Mouse (Mus musculus) monocyte, adult 2 months (primary cell): ENCODE data around the gene Itgad.
"Not testable (repeated sequence)": the region's sequence is repeated elsewhere in the genome, so short reads cannot be mapped to it uniquely, and the experiment has no call there.

ENCODE experiments used
- DNase-seq, 2 experiments: peaks; one replicate each; pipeline ENCODE4 v3.0.0; 2022; ENCODE audit warnings: low spot score in 2 of 2, low read depth in 1 of 2

The Itgad gene

DNA sequence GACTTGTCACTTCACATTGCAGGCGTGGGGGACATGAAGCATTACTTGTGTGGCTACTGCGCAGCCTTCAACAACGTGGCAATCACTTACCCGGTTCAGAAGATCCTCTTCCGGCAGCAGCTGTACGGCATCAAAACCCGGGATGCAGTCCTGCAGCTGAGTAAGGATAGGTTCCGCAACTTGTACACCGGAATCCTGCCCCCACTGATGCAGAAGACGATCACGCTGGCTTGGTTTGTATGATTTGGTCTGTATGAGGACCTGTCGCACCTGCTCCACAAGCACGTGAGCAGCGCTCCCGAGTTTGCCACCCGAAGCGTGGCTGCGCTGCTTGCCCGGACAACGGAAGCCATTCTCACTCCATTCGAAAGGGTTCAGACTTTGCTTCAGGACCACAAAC, at the start of gene Itgad:
Gene Itgad, plus strand, starts transcription at position 301 of the 400 bp plus-strand sequence.
- DNase-seq: no peak

DNA sequence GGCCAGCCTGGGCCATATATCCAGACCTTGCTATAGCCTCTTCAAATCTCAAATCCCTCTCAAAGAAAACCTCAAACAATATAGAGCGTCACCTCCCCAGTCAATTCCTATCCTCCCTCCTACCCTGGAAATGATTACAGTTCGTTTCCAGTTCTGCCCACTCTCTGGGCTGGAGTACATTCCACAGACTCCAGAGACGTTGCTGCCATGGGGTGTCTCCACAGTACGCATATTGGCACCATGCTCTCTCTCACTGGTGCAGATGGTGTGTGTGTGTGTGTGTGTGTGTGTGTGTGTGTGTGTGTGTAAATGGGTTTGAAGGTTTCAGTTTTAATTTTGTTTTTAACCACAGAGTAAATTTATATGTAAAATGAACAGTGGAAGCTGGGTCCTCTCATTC, 48.9 kb upstream of the Itgad start:
- DNase-seq: peak in 1 of 2 experiments; percentile 0

DNA sequence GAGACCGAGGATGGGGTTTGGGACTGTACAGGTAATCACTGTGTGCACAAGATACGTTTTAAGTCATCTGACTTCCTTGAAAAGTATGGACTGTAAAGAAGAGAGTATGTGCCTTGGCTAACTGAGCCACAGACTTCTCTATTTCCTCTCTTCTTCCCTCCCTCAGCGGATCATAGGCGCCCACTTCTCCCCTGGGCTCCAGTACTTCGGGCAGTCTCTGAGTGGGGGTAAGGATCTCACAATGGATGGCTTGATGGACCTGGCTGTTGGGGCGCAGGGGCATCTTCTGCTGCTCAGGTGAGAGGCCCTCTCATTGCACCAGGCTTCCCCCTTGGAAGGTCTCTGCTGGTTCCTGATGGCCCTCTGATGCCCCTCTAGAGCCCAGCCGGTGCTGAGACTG, 46.7 kb upstream of the Itgad start:
- peak in 1 of 2 experiments; percentile 1 for DNase-seq

DNA sequence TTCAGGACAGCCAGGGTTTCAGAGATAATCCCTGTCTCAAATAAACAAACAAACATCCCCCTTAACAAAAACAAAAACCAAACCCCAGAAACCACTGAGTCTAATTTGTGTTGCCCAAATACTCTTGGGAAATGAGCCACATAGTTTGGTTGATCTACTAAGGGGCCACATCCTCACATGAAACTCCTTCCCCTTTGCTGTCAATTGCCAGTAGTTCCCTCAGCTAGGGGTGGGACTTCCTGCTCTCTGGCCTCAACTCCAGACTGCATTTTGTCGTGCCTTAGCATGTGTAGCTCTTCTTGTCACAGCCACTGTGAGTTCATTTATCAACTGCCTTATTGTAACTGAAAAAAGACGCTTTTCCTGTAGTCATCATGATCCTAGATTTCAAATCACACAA, 43.9 kb upstream of the Itgad start:
- peak in 1 of 2 experiments; percentile 1 for DNase-seq

DNA sequence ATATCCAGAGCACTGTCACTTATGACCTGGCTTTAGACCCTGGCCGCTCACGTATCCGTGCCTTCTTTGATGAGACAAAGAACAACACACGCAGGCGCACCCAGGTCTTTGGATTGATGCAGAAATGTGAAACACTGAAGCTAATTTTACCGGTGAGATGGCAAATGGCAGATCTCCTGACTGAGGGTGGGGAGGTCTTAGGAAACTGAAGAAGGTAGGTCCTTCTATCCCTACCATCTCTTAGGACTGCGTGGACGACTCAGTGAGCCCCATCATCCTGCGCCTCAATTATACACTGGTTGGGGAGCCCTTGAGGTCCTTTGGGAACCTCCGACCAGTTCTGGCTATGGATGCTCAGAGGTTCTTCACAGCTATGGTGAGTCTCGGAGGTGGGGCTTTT, 42.0 kb upstream of the Itgad start:
- DNase-seq: peak in 1 of 2 experiments; percentile 0

DNA sequence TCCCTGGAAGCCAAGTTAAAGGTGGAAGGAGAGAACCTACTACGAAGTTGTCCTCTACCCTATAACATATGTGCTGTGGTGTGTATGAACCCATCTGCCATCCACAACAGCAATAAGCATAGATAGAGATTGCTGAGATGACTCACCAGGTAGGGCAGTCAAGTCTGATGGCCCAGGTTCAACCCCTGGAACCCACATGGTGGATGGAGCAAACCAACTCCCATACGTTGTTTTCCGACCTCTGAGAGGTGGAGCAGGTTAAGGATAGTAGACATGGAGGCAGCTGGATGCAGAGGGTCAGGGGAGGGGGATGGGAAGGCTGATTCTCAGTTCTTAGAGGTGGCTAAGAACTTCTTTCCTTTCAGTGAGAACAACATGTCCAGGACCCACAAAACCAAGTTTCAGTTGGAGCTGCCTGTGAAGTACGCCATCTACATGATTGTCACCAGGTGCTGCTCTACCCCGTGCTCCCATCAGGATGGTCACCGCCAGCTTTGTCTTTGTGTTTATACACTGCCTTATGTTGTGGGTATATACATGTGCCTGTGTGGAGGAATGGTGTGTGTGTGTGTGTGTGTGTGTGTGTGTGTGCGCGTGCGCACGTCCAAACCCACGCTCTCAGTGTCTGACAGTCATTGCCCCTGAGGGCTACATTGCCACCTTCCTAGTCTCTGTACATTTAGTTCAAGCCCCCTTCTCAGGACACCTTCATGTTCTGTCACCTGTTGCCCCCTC, 39.6 kb upstream of the Itgad start:
- no peak for DNase-seq

DNA sequence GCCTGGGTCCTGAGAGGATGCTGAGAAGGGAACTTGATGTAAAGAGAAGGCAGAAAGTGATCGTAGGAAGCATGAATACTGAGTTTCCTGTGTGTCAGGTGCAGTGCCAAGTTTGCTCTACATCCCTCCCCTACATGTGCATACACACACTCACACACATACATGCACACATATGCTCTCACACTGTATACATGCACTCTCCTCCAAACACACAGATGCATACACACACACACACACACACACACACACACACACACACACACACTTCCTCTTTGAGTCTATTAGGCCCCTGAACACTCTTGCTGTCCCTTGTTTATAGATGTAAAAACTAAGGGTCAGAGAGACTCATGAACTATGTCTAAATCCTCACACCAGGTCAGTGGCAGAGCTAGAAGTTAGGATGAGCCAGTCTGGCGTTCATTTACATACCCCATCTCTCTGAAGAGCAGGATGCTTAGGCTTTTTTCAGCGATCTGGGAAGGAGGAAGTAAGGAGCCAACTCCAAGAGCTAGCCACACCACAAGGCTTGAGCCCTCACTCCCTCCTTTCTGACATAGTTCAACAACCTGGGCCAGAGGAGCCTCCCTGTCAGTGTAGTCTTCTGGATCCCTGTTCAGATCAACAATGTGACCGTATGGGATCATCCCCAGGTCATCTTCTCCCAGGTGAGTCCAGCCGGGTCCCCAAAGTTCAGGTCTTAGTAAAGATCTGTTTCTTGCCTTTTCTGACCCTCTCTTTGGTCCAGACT, 38.8 kb upstream of the Itgad start:
- peak in 1 of 2 experiments; percentile 4 for DNase-seq

DNA sequence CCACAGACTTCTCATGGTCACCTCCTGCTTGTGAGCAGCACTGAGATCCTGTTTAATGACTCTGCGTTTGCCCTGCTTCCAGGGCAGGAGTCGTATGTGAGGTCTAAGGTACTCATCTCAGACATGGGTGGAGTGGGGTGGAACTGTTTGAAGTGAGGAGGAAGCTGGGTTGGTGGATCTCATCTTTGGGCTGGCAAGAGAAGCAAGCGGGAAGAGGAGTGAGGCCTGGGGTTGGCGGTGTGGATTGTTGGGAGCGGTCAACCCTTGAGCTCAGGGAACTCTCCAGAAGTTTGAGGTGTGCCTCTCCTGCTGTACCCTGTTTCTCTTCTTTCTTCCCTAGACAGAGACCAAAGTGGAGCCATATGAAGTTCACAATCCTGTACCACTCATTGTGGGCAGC, 37.8 kb upstream of the Itgad start:
- DNase-seq: no peak

DNA sequence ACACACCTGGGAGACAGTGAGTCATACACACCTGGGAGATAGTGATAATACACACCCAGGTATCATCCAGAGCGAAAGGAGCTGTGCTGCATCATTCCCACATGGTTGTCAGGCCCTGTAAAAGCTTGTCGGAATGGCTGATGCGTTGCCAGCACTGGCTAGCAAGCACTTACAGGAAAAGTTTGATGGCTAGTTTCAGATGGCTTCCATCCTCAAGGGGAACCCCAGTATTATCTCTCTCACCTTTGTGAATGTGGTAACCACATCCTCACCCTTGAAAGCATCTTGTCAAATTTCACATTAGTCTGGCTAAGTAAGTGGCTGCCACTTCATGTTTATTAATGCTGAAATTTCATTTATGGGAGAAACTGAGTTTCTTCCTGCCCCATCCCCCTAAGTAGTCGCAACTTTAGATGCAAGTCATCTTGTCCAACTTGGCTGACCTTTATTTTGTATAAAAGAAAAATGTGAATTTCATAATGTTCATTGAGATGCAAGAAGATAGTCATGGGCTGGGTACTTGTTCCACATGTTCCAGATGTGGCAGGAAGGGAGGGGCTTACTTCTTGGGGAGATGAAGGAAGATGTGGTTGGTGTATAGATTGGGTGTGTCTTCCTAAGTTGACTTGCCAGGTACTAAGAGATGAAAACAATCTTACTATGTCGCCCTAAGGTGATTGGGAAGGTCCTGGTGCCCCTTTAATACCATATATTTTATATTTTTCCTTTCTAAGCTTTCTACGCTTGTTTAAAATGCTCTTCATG, 34.3 kb upstream of the Itgad start:
- DNase-seq: no peak

DNA sequence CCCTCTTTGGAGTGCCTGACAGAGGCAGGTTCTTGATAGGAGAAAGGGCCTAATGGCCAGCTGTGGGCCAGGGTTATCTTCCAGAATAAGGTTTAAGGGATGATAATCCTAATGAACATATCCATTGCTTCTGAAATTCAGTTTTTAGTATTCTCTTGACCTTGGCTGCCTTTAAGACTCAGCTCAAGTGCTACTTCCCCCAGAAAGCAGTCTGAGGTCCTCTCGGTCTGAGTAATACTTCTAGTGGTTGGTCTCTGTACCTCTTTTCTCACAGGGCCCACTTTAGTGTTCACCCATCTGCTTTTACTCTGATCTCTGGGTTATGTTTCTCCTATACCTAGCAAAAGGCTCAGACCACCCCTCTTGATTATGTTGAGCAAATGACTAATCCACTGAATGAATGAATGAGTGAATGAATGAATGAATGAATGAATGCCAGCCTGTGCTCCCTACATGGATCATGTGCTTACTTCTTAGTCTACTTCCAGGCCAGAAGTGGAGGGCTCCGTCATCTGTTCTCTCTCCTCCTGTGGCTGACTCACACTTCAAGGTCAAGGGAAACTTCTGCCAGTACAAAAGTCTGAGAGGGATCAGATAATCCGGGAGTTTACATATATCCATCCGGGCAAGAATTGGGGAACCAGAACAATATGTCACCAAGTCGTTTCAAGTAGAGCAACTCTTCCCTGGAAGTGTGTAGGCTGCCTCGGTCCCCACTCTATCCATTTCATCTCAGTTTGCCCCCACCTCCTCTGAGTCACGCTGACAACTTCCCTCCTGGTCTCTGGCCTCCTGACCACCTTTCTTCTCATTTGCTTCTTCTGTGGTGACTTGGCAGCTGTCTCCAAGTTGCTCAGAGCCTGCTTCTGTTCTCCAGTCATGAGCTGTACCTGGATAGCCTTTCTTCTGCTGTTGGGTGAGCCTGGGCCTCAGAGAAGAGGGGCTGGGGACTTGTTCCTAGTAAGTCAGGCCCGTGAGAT, 25.1 kb upstream of the Itgad start, which contains the start of gene Itgax:
Gene Itgax, plus strand, starts transcription at position 807 of the 980 bp plus-strand sequence.
- DNase-seq: peak in 1 of 2 experiments; percentile 33

DNA sequence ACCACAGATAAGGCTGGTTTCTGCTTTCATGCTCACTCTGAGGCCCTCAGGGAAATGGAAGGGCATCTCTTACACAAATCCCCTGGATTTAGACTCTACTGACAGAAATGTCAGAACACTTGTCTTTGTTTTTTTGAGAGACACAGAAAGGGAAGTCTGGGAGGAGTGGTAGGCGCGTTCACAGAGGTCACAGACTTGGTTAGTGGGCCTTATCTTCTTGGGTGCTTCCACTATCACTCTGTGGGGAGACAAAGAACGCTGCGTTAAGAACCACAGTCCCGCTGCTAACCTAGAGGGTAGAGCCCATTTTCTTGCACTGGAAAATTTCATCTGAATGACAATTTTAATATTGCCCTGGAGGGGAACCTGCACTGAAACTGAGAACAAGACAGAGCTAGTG, 22.0 kb upstream of the Itgad start:
- no peak for DNase-seq

DNA sequence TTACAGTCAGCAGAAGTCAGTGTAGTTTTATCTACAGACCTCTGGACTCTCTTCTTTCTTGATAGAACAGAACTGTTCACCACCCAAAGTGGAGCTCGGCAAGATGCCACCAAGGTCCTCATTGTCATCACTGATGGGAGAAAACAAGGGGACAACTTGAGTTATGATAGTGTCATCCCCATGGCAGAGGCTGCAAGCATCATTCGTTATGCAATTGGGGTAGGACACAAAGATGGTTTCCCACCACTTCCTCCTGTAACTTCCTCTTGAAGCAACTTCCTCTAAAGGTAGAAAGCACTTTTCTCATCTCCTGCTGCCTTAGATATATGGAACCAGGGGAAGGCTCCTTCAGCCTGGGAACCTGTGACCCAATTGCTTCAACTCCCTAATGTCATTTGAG, 20.6 kb upstream of the Itgad start:
- peak; percentile 33 to 43 for DNase-seq

DNA sequence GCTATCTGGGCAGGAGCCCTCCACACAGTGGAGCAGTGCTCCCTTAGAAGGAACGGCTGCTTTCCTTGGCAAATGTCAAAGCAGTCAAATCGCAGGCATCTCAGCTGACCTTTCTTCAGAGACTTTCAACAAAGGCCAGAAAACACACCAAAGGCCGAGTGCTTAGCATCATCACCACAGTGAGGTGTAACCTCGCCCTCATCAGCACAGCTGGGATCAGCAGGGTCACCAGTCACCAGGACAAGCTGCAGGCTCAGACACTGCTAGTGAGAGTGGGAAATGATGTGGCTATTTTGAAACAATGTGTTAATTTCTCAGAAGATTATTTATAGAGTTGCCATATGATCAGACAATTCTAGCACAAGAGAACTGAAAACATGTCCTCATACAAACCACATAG, 17.2 kb upstream of the Itgad start:
- DNase-seq: peak in 1 of 2 experiments; percentile 29

DNA sequence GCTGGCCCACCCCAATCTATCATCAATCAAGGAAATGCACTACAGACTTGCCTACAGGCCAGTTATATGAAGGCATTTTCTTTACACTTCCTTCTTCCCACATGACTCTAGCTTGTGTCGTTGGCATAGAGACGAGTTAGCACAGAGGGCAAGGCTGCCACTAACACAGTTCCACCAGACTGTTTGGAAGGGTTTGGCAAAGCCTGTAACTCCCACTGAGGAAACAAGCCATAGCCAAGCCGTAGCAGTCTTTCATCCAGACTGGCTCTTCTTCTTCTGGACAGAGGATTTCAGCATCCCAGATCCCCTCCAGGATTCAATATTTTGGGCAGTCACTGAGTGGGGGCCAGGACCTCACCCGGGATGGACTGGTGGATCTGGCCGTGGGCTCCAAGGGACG, 14.6 kb upstream of the Itgad start:
- no peak for DNase-seq

DNA sequence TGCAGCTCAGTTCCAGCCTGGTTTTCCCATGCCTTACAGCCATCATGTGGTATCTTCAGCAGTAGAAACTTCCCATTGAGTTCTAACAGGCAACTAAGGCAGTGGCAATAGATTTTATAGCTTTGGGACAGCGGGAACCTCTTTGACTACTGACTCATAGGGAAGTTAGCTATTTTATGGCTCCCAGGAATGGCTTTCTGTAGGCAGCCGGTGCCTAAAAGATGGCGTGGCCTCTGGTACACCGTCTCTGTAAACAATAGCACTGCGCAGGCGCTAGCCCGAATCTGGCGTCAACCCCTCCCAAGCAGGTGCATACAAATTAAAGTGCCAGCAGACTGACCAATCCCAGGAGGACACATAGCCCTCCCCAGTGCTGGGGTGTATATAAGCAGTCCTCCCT, 3.2 kb upstream of the Itgad start:
- DNase-seq: no peak

DNA sequence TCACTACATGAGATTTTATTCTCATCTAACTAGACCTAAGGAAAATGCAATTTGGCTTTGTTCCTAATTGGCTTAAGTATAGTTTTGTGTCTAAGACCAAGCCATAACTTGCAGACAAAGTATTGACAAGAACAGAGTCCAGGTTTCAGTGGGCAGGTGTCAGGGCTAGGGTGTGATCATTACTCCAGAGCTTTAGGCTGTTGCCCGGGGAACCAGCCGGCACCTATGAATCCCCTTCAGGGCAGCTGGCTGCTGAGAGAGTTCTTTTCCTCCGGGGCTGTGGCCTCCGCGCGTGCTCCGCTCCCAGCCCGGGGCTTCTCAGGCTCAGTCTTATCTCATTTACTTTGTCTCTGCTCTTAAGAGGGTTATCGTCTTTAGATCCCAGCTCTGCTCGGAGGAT, 748 bp downstream of the Itgad start:
- DNase-seq: no peak

DNA sequence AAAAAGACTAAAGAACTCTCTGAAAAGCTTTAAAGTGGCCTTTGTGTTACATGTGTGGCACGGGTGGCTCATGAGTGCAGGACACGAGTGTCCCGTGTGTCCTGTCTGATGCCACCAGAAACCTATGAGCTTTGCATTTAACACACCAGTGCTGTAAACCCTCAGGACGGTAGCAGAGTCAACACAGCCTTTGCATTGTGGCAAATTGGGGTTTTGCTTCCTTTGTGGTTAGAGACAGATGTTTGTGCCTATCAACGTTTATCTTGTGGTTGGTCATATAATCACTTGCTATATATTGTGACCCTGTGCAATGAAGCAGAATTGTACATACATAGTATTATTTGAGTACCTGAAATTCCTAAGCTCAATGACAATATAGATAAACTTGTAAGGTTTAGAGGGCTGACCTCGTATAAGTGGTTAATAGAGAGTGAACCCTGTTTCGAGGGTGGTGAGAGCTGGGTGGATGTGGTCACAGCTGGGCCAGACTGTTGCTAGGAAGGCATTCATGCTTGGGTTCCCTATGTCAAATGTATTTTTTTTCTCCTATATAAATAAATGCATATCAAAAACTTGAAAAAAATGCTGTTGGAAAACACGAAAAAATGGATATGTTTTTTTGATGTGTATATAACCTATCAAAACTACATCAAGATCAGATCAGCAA, 4.6 kb downstream of the Itgad start:
- DNase-seq: not testable (repeated sequence)

DNA sequence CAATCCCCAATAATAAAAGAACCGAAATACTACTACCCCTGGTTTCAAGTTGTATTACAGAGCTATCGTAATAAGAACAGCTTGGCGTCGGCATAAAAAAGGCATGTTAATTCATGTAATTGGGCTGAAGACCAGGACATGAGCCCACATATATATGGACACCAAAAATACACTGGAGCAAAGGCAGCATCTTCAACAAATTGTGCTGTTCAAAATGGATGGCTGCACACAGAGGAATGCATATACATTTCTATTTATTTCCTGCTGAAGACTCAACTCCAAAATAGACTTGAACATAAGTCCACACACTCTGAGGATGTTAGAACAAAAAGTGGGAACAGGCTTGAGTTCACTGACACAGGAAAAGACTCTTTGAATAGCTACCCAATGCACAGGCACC, 9.8 kb downstream of the Itgad start:
- DNase-seq: no peak

DNA sequence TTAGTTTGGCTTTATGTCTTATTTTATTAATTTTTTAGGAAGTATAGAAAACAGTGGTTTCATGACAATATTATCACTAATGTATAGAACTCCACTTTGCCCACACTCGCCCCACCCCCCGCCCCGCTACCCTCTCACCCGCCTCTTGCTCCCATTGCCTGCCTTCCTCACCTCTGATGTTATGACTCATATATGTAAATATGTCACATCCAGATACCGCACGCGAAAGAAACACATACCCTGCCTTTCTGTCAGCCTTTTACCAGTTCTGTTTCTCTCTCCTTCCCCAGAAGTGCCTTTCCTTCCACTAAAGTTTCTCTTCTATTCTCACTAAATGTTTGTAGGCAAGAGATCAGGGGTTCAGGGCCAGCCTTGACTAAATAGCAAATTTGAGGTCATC, 12.2 kb downstream of the Itgad start:
- DNase-seq: no peak

DNA sequence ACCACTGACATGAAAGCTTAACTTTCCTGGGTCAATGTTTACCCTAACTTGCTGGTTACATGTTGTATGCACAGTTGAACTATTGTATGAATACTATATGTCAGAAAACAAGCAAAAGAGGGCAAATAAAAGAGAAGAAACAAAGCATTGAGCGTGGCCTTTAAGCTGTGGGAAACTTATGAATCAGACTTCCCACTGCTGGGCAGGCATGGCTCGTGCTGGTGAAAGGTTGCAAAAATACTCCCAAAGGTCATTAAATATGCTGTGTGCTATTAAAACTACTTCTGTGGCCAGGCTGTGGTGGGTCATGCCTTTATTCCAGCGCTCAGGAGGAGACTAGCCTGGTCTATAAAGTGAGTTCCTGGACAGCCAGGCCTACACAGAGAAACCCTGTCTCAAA, 15.8 kb downstream of the Itgad start:
- no peak for DNase-seq
